Mouse (Mus musculus): Measurements from ENCODE around the gene Gdf2. TPM values are rescaled to one million over a fixed set of nuclear protein-coding genes. Genes with fewer than 3 reads are reported as not detected.
A peak's percentile ranks its signal among the peaks of the same experiment; 100 is the strongest.

The Gdf2 gene
- polyA plus RNA-seq, 1 experiment from 2014 or later = not detected

GRCm38 (mm10) chr14:33913727-33914126 lies 27.1 kb upstream of the Gdf2 start:
- no peak overlapping the region for H3K9ac ChIP-seq (replicated peaks; ENCODE audit: low read depth)
- no peak for TF ChIP-seq EP300 (IDR thresholded peaks at IDR 0.05)
- peak; percentile 77 for TF ChIP-seq CTCF (IDR thresholded peaks at IDR 0.05)
- H3K27ac ChIP-seq (ENCODE audit: low read length) = no peak overlapping the region
- WGBS = 33% methylated on average over 3 of the region's 3 CpGs
- no peaks in the 10 kb centered on the region for H3K4me1 ChIP-seq (ENCODE audit: insufficient read depth, low read depth, low read length)
- H3K4me2 ChIP-seq (replicated peaks; ENCODE audit: low read depth, low read length) = no peak overlapping the region
- H3K36me3 ChIP-seq (ENCODE audit: insufficient read depth, low read length) = no peaks in the 10 kb centered on the region
- no peaks in the 10 kb centered on the region for H3K27me3 ChIP-seq (replicated peaks; ENCODE audit: insufficient read depth, low read length)
- ATAC-seq (peak; percentile 52), DNase-seq (ENCODE audit: low spot score) (peak; percentile 54)
- H3K4me3 ChIP-seq (ENCODE audit: low read depth, low read length) = no peak overlapping the region
- no peaks in the 10 kb centered on the region for H3K9me3 ChIP-seq (ENCODE audit: low read length)

- Histone ChIP-seq H3K27ac (ENCODE audit: low read length) (no peak overlapping the region), H3K27me3 (replicated peaks; ENCODE audit: insufficient read depth, low read length) (no peaks in the 10 kb centered on the region), H3K4me1 (ENCODE audit: insufficient read depth, low read depth, low read length) (no peaks in the 10 kb centered on the region), H3K9ac (replicated peaks; ENCODE audit: low read depth) (no peak overlapping the region), H3K4me3 (ENCODE audit: low read depth, low read length) (no peak overlapping the region), H3K36me3 (ENCODE audit: insufficient read depth, low read length) (no peaks in the 10 kb centered on the region), H3K4me2 (replicated peaks; ENCODE audit: low read depth, low read length) (no peak overlapping the region), H3K9me3 (ENCODE audit: low read length) (no peaks in the 10 kb centered on the region)
- 91% methylated on average over 9 of the region's 9 CpGs for WGBS
- DNase-seq (ENCODE audit: low spot score) (no peak), ATAC-seq (no peak)
- TF ChIP-seq CTCF (IDR thresholded peaks at IDR 0.05) = no peak
- no peak for TF ChIP-seq EP300 (IDR thresholded peaks at IDR 0.05)
Observed at GRCm38 (mm10) chr14:33914206-33914605, 26.6 kb upstream of the Gdf2 start.

GRCm38 (mm10) chr14:33920727-33921559 lies 19.9 kb upstream of the Gdf2 start:
- ATAC-seq (no peak), DNase-seq (ENCODE audit: low spot score) (no peak)
- TF ChIP-seq EP300 (IDR thresholded peaks at IDR 0.05) (no peak), CTCF (IDR thresholded peaks at IDR 0.05) (no peak)
- H3K36me3 ChIP-seq (ENCODE audit: insufficient read depth, low read length) = no peaks in the 10 kb centered on the region
- H3K27me3 ChIP-seq (replicated peaks; ENCODE audit: insufficient read depth, low read length) = peaks cover 28% of the 10 kb centered on the region
- 55% methylated on average over 14 of the region's 14 CpGs for WGBS
- H3K9ac ChIP-seq (replicated peaks; ENCODE audit: low read depth) = no peak overlapping the region
- no peak overlapping the region for H3K27ac ChIP-seq (ENCODE audit: low read length)
- no peaks in the 10 kb centered on the region for H3K9me3 ChIP-seq (ENCODE audit: low read length)
- H3K4me1 ChIP-seq (ENCODE audit: insufficient read depth, low read depth, low read length) = 0 out of 2 replicates have a peak, but pooled peaks cover 2% of the 10 kb centered on the region
- H3K4me3 ChIP-seq (ENCODE audit: low read depth, low read length) = no peak overlapping the region
- H3K4me2 ChIP-seq (replicated peaks; ENCODE audit: low read depth, low read length) = no peak overlapping the region

- ATAC-seq = no peak
- H3K4me1 ChIP-seq (ENCODE audit: insufficient read depth, low read depth, low read length) = 0 out of 2 replicates have a peak, but pooled peaks cover 2% of the 10 kb centered on the region
- H3K4me2 ChIP-seq (replicated peaks; ENCODE audit: low read depth, low read length) = peak overlapping the region; percentile 83
- H3K9me3 ChIP-seq (ENCODE audit: low read length) = no peaks in the 10 kb centered on the region
- 18% methylated on average over 8 of the region's 8 CpGs for WGBS
- no peak overlapping the region for H3K9ac ChIP-seq (replicated peaks; ENCODE audit: low read depth)
- TF ChIP-seq CTCF (IDR thresholded peaks at IDR 0.05) (no peak), EP300 (IDR thresholded peaks at IDR 0.05) (no peak)
- peaks cover 32% of the 10 kb centered on the region for H3K27me3 ChIP-seq (replicated peaks; ENCODE audit: insufficient read depth, low read length)
- no peaks in the 10 kb centered on the region for H3K36me3 ChIP-seq (ENCODE audit: insufficient read depth, low read length)
- no peak overlapping the region for H3K27ac ChIP-seq (ENCODE audit: low read length)
- peak overlapping the region; percentile 47 for H3K4me3 ChIP-seq (ENCODE audit: low read depth, low read length)
- DNase-seq (ENCODE audit: low spot score) = no peak
Observed at GRCm38 (mm10) chr14:33922771-33923167, 18.1 kb upstream of the Gdf2 start.

GRCm38 (mm10) chr14:33923168-33924070 lies 17.4 kb upstream of the Gdf2 start, which contains the start of gene Gdf10:
TSS of gene Gdf10 (plus strand) at chr14:33923587.
- under 1% methylated on average over 56 of the region's 85 CpGs for WGBS
- Histone ChIP-seq H3K4me2 (replicated peaks; ENCODE audit: low read depth, low read length) (peak within 1 kb of the TSS; percentile 83), H3K27ac (ENCODE audit: low read length) (no peak within 1 kb of the TSS), H3K4me1 (ENCODE audit: insufficient read depth, low read depth, low read length) (0 out of 2 replicates have a peak, but pooled peaks cover 2% of the 10 kb centered on the region), H3K9me3 (ENCODE audit: low read length) (no peaks in the 10 kb centered on the region), H3K27me3 (replicated peaks; ENCODE audit: insufficient read depth, low read length) (peaks cover 32% of the 10 kb centered on the region), H3K4me3 (ENCODE audit: low read depth, low read length) (peak within 1 kb of the TSS; percentile 47), H3K9ac (replicated peaks; ENCODE audit: low read depth) (no peak within 1 kb of the TSS), H3K36me3 (ENCODE audit: insufficient read depth, low read length) (no peaks in the 10 kb centered on the region)
- DNase-seq (ENCODE audit: low spot score) (peak; percentile 19), ATAC-seq (peak; percentile 67)
- no peak for TF ChIP-seq EP300 (IDR thresholded peaks at IDR 0.05)
- peak; percentile 17; the same call in 1 of the 2 replicates for TF ChIP-seq CTCF (IDR thresholded peaks at IDR 0.05)

GRCm38 (mm10) chr14:33931853-33932252 lies 9.0 kb upstream of the Gdf2 start:
- TF ChIP-seq EP300 (IDR thresholded peaks at IDR 0.05) (no peak), CTCF (IDR thresholded peaks at IDR 0.05) (no peak)
- ATAC-seq = no peak

More at GRCm38 (mm10) chr14:33931853-33932252, 9.0 kb upstream of the Gdf2 start:
- no peak overlapping the region for H3K9ac ChIP-seq (replicated peaks; ENCODE audit: low read depth)
- WGBS = 35% methylated on average over 17 of the region's 17 CpGs
- peaks cover 26% of the 10 kb centered on the region; the same call in 1 of the 2 replicates for H3K27me3 ChIP-seq (replicated peaks; ENCODE audit: insufficient read depth, low read length)
- DNase-seq (ENCODE audit: low spot score) = no peak
- no peaks in the 10 kb centered on the region for H3K9me3 ChIP-seq (ENCODE audit: low read length)
- no peak overlapping the region for H3K4me3 ChIP-seq (ENCODE audit: low read depth, low read length)
- no peaks in the 10 kb centered on the region for H3K4me1 ChIP-seq (ENCODE audit: insufficient read depth, low read depth, low read length)
- no peaks in the 10 kb centered on the region for H3K36me3 ChIP-seq (ENCODE audit: insufficient read depth, low read length)
- H3K4me2 ChIP-seq (replicated peaks; ENCODE audit: low read depth, low read length) = no peak overlapping the region
- no peak overlapping the region for H3K27ac ChIP-seq (ENCODE audit: low read length)
